Mouse (Mus musculus) ES-E14 (cell line): ENCODE measurements at regions not wholly inside any gene's neighbourhood (a gene's known extent, or its start where the extent isn't known, plus 50 kb on each side); places are given as distances from the start of the nearest gene placed in this dataset.

Experiments used
- DNase-seq: peaks from one replicate; pipeline ENCODE4 v3.0.0-alpha.2; 2013; ENCODE audit warnings: low read depth, low spot score
- H3K27ac ChIP-seq: 2 replicates; pipeline ENCODE4 v1.5.1; 2012; ENCODE audit warnings: low read depth, mild to moderate bottlenecking, low read length, moderate library complexity, mixed read lengths; ENCODE audit not compliant: poor library complexity, insufficient read depth, severe bottlenecking
- H3K36me3 ChIP-seq: 2 replicates; pipeline ENCODE4 v1.6.1; 2012; ENCODE audit warnings: mild to moderate bottlenecking, low read length, moderate library complexity, mixed read lengths; ENCODE audit not compliant: control insufficient read depth, poor library complexity, insufficient read depth, severe bottlenecking
- H3K4me1 ChIP-seq, 2 experiments: fragments of 150-350 bp in 1 of 2; sonication (generic) in 1 of 2; 2 replicates each; pipeline ENCODE4 v1.6.1; 2012; ENCODE audit warnings: low read length in 2 of 2, mild to moderate bottlenecking in 1 of 2, mixed read lengths in 1 of 2; ENCODE audit not compliant: control insufficient read depth in 2 of 2, insufficient read depth in 2 of 2, poor library complexity in 1 of 2
- H3K4me3 ChIP-seq, 2 experiments: fragments of 150-350 bp in 1 of 2; sonication (generic) in 1 of 2; 2 replicates each; pipeline ENCODE4 v1.5.1; 2012; ENCODE audit warnings: low read length in 2 of 2, low read depth in 1 of 2, mild to moderate bottlenecking in 1 of 2, mixed read lengths in 1 of 2; ENCODE audit not compliant: insufficient read depth in 1 of 2, poor library complexity in 1 of 2, severe bottlenecking in 1 of 2
- H3K9ac ChIP-seq: 2 replicates; pipeline ENCODE4 v1.6.1; 2012; ENCODE audit warnings: low read depth, mild to moderate bottlenecking, low read length, mixed read lengths; ENCODE audit not compliant: poor library complexity, insufficient read depth, severe bottlenecking
- H3K9me3 ChIP-seq: fragments of 150-350 bp; sonication (generic); 2 replicates; pipeline ENCODE4 v1.6.1; 2012; ENCODE audit warnings: low read depth, mild to moderate bottlenecking, low read length; ENCODE audit not compliant: control insufficient read depth, insufficient read depth
- CHD2 ChIP-seq: IDR thresholded peaks from 2 replicates; pipeline ENCODE4 v1.6.1; 2014; ENCODE audit warnings: mild to moderate bottlenecking, low read depth, low read length, inconsistent platforms
- HCFC1 ChIP-seq: IDR thresholded peaks from 2 replicates; pipeline ENCODE4 v1.6.1; 2012; ENCODE audit warnings: low read length, inconsistent platforms, borderline replicate concordance; ENCODE audit not compliant: insufficient read depth
- MAFK ChIP-seq: IDR thresholded peaks from 2 replicates; pipeline ENCODE4 v1.6.1; 2014; ENCODE audit warnings: mild to moderate bottlenecking, low read depth, low read length, inconsistent platforms; ENCODE audit not compliant: insufficient read depth
- ZC3H11A ChIP-seq: IDR thresholded peaks from 2 replicates; pipeline ENCODE4 v1.6.1; 2012; ENCODE audit warnings: low read depth, mild to moderate bottlenecking, inconsistent platforms, low read length, borderline replicate concordance
- ZNF384 ChIP-seq: IDR thresholded peaks from 2 replicates; pipeline ENCODE4 v1.6.1; 2012; ENCODE audit warnings: low read depth, low read length, inconsistent platforms
- in situ Hi-C, 2 experiments: fragments of 600-800 bp; cut with MboI; formaldehyde crosslinking; loops; one replicate each; pipeline ENCODE4 v1.15.1; 2025; ENCODE audit warnings: low sequenced_read_pairs in 2 of 2, inconsistent platforms in 1 of 2; ENCODE audit not compliant: unreplicated experiment in 2 of 2

DNA sequence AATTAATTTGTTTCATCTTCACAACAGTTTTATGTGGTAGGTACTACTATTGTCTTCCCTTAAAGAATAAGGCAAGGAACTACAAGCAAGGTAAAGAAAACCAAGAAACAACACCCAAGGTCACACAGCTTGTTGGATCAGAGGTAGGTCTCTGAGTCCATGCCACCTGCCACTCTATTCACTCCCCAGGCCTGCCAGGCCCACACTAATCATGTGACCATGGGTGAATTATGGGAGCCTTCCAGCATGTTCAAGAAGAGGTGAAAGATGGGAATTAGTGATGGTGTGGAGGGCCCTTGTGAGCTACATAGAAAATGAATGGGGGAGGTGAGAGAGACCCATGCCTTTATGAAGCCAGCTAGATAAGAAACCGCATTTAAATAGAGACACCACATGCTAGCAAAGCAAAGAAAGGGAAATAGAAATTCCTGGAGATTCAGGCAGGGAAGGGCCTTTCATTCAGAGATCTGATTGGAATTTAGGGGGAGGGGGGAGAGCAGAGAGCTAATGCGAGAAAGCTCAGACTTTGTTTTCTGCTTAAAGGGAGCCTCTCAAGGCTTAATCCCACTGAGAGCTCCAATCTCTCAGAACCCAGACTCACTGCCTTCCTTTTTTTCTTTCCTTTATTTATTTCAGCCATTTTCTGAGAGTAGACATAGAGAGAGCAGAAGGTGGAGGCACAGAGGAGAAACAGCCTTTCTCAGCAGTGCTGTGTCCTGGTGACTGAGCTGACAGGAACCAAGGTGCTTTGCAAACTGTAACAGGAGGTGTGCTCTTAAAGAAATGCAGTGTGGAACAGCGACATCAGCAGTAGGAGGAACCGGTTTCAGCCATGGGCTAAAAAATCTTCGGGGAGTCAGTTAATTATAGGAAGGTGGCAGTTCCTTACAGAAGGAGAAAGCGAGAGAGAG lies 160.0 kb downstream of the Spata19 start:
- in situ Hi-C loops, result no loop called here
- Histone ChIP-seq H3K9me3 (no peaks in the 10 kb centered on the region), H3K36me3 (no peaks in the 10 kb centered on the region), H3K9ac (no peak overlapping the region), H3K4me3 (no peak overlapping the region), H3K4me1 (peaks cover 0 to 4% of the 10 kb centered on the region in 2 experiments; a peak in 1 of 4 replicates), H3K27ac (no peak overlapping the region)
- TF ChIP-seq MAFK, result no peak
- no peak for TF ChIP-seq ZC3H11A
- TF ChIP-seq ZNF384, result no peak
- TF ChIP-seq CHD2, result no peak
- peak; percentile 15 for DNase-seq

DNA sequence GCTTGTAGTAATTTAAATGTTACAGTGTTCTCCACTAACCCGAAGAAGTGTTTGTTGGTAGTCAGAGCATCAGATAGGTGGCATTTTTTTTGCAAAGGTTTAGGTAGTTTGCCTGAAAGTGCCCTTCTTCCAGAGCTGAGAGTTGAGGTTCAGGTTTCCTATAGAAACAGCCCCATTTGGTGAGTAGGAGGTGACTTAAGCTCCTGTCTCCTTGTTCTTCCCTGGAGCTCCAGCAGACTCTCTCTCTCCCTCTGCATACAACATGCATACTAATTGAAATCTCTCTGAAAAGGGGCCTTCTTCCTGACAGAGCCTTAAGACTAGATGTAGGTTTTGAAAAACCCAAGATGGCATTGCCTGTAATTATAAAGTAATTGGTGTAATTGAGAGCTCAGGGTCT lies 161.3 kb downstream of the Spata19 start:
- H3K36me3 ChIP-seq, result no peaks in the 10 kb centered on the region
- no peak overlapping the region for H3K4me3 ChIP-seq
- no peaks in the 10 kb centered on the region for H3K9me3 ChIP-seq
- TF ChIP-seq ZC3H11A (no peak), ZNF384 (no peak), HCFC1 (no peak), MAFK (no peak), CHD2 (no peak)
- in situ Hi-C loops, result no loop called here
- no peak overlapping the region for H3K9ac ChIP-seq
- H3K4me1 ChIP-seq, result peaks cover 0 to 4% of the 10 kb centered on the region in 2 experiments; a peak in 1 of 4 replicates
- H3K27ac ChIP-seq, result no peak overlapping the region
- DNase-seq, result no peak

DNA sequence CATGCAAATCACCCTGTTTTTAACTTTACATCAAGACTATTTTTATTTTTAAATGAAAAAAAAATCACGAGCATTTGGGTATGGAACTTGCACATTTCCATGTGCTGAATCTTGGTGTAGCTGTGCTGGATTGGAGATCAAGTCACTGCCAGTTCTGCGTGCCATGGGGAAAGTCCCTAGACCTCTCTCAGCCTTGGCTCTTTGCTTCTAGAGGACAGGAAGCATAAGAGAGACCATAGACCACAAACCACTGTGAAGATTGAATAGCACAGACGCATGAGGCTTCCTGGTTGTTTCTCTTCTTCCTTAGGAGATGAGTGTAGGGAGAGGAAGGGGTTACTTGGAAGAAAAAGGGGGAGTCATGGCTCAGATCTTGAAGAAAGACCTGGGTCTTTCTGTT lies 161.7 kb downstream of the Spata19 start:
- Histone ChIP-seq H3K36me3 (no peaks in the 10 kb centered on the region), H3K9ac (no peak overlapping the region), H3K4me1 (peaks cover 0 to 4% of the 10 kb centered on the region in 2 experiments; a peak in 1 of 4 replicates), H3K9me3 (no peaks in the 10 kb centered on the region), H3K27ac (no peak overlapping the region), H3K4me3 (no peak overlapping the region)
- DNase-seq, result no peak
- in situ Hi-C loops, result no loop called here
- TF ChIP-seq MAFK, result no peak
- no peak for TF ChIP-seq CHD2
- TF ChIP-seq ZC3H11A, result no peak
- no peak for TF ChIP-seq ZNF384
- no peak for TF ChIP-seq HCFC1

DNA sequence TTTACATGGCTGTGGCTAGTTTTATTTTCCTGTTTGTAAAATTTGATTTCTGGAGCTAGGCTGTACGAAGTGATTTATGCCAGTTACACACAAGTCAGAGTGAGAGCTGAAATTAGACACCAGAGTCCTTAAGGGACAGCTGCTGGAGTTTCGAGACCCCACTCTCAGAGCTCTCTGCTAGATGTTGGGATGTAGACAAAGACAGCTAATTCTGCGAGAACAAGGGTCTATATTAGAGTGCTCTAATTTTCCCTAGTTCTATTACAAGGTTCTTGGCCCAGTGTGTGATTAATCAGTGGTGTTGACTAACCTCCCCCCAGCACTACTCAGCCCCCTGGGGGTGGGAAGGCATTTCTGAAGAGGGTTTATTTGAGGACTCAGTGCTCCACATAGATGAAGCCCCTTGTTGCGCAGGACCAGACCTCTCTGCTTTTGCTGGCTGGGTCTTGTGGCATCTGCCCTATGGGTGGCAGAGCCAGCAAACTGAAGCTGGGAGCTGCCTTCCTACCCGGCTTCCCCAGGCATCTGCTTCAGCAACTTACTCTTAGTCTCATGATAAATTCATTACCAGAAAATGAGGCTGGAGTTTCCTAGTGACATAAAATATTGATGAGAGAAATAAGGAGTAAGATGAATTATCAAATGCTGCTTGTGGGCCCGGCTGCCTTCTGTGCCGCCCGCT lies 171.9 kb downstream of the Spata19 start:
- Histone ChIP-seq H3K4me1 (no peaks in the 10 kb centered on the region), H3K9ac (no peak overlapping the region), H3K9me3 (no peaks in the 10 kb centered on the region), H3K36me3 (no peaks in the 10 kb centered on the region), H3K4me3 (no peak overlapping the region), H3K27ac (no peak overlapping the region)
- in situ Hi-C loops, result no loop called here
- no peak for TF ChIP-seq ZC3H11A
- TF ChIP-seq ZNF384, result no peak
- TF ChIP-seq CHD2, result no peak
- TF ChIP-seq MAFK, result no peak
- TF ChIP-seq HCFC1, result no peak
- DNase-seq, result no peak

DNA sequence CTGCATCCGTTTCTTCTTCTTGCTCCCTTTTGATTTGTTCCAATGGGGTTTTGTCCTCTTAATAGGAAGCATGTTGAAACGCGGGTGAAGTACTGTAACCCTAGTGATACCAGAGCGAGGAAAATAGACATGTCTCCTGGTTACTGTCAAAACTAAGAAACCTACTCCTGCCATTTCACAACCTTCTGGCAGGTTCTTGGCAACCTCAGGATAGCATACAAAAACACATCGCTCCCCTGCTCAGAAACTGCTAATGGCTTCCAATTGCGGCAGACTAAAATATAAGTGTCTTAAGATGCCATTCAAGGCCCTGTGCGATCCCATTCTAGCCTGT lies 172.4 kb downstream of the Spata19 start:
- no peak overlapping the region for H3K4me3 ChIP-seq
- H3K36me3 ChIP-seq, result no peaks in the 10 kb centered on the region
- no peak for DNase-seq
- H3K9me3 ChIP-seq, result no peaks in the 10 kb centered on the region
- in situ Hi-C loops, result no loop called here
- no peak for TF ChIP-seq ZC3H11A
- no peak for TF ChIP-seq MAFK
- TF ChIP-seq CHD2, result no peak
- no peak for TF ChIP-seq ZNF384
- TF ChIP-seq HCFC1, result no peak
- H3K9ac ChIP-seq, result no peak overlapping the region
- H3K27ac ChIP-seq, result no peak overlapping the region
- H3K4me1 ChIP-seq, result no peaks in the 10 kb centered on the region
